Mouse (Mus musculus): ENCODE measurements around the gene Cdkn2a. TPM values are rescaled to one million over a fixed set of nuclear protein-coding genes. Genes with fewer than 3 reads are reported as not detected.

Gene Cdkn2a
- polyA plus RNA-seq, 1 experiment from 2014 or later, result not detected

Other genes starting within 250 kb of the Cdkn2a start
- 51.9 and 53.4 TPM in 2 replicates for gene Mtap, start 157.5 kb downstream of the Cdkn2a start, polyA plus RNA-seq (2015; fragmentation: Nextera tagmentation; extraction: Ambion mirVana)
- 0.92 and 1.7 TPM in 2 replicates for gene Cdkn2b, start 16.4 kb upstream of the Cdkn2a start, polyA plus RNA-seq (2015; fragmentation: Nextera tagmentation; extraction: Ambion mirVana)

Data from heart, embryonic 15.5 days (tissue).